Mouse (Mus musculus): ENCODE measurements around the gene Lmntd1. TPM values are rescaled to one million over a fixed set of nuclear protein-coding genes. Genes with fewer than 3 reads are reported as not detected.

The Lmntd1 gene
- polyA plus RNA-seq, 1 experiment from 2014 or later = 1.8 TPM

GRCm38 (mm10) chr6:145423484-145423883, 190.6 kb downstream of the Lmntd1 start:
- Histone ChIP-seq H3K27ac (ENCODE audit: low read depth, low read length) (no peak overlapping the region), H3K9ac (ENCODE audit: low read depth, low read length) (no peak overlapping the region), H3K4me2 (ENCODE audit: low read length) (no peak overlapping the region), H3K4me3 (ENCODE audit: low read length) (no peak overlapping the region), H3K27me3 (replicated peaks; ENCODE audit: control insufficient read depth, insufficient read depth, low read length) (no peaks in the 10 kb centered on the region), H3K36me3 (ENCODE audit: control insufficient read depth, insufficient read depth, low read length) (no peaks in the 10 kb centered on the region), H3K9me3 (ENCODE audit: control insufficient read depth, low read length) (no peaks in the 10 kb centered on the region), H3K4me1 (ENCODE audit: control insufficient read depth, insufficient read depth, low read depth, low read length) (no peaks in the 10 kb centered on the region)
- no peak for ATAC-seq
- 74% methylated on average over 12 of the region's 12 CpGs for WGBS

GRCm38 (mm10) chr6:145421666-145422065, 192.5 kb downstream of the Lmntd1 start:
- no peaks in the 10 kb centered on the region for H3K9me3 ChIP-seq (ENCODE audit: control insufficient read depth, low read length)
- H3K27ac ChIP-seq (ENCODE audit: low read depth, low read length) = no peak overlapping the region
- H3K4me2 ChIP-seq (ENCODE audit: low read length) = no peak overlapping the region
- no peaks in the 10 kb centered on the region for H3K36me3 ChIP-seq (ENCODE audit: control insufficient read depth, insufficient read depth, low read length)
- H3K27me3 ChIP-seq (replicated peaks; ENCODE audit: control insufficient read depth, insufficient read depth, low read length) = no peaks in the 10 kb centered on the region
- H3K9ac ChIP-seq (ENCODE audit: low read depth, low read length) = no peak overlapping the region
- WGBS = 91% methylated on average over 9 of the region's 9 CpGs
- H3K4me3 ChIP-seq (ENCODE audit: low read length) = no peak overlapping the region
- H3K4me1 ChIP-seq (ENCODE audit: control insufficient read depth, insufficient read depth, low read depth, low read length) = no peaks in the 10 kb centered on the region
- no peak for ATAC-seq

GRCm38 (mm10) chr6:145420407-145420806, 193.7 kb downstream of the Lmntd1 start:
- H3K9me3 ChIP-seq (ENCODE audit: control insufficient read depth, low read length) = no peaks in the 10 kb centered on the region
- H3K9ac ChIP-seq (ENCODE audit: low read depth, low read length) = no peak overlapping the region
- no peak overlapping the region for H3K27ac ChIP-seq (ENCODE audit: low read depth, low read length)
- H3K4me3 ChIP-seq (ENCODE audit: low read length) = no peak overlapping the region
- 75% methylated on average over 4 of the region's 4 CpGs for WGBS
- no peak overlapping the region for H3K4me2 ChIP-seq (ENCODE audit: low read length)
- no peaks in the 10 kb centered on the region for H3K27me3 ChIP-seq (replicated peaks; ENCODE audit: control insufficient read depth, insufficient read depth, low read length)
- ATAC-seq = no peak
- H3K4me1 ChIP-seq (ENCODE audit: control insufficient read depth, insufficient read depth, low read depth, low read length) = no peaks in the 10 kb centered on the region
- H3K36me3 ChIP-seq (ENCODE audit: control insufficient read depth, insufficient read depth, low read length) = no peaks in the 10 kb centered on the region

GRCm38 (mm10) chr6:145418856-145419255, 195.3 kb downstream of the Lmntd1 start:
- ATAC-seq = no peak
- no peak overlapping the region for H3K27ac ChIP-seq (ENCODE audit: low read depth, low read length)
- no peak overlapping the region for H3K9ac ChIP-seq (ENCODE audit: low read depth, low read length)
- H3K4me3 ChIP-seq (ENCODE audit: low read length) = no peak overlapping the region
- no peaks in the 10 kb centered on the region for H3K27me3 ChIP-seq (replicated peaks; ENCODE audit: control insufficient read depth, insufficient read depth, low read length)
- no peaks in the 10 kb centered on the region for H3K9me3 ChIP-seq (ENCODE audit: control insufficient read depth, low read length)
- no peak overlapping the region for H3K4me2 ChIP-seq (ENCODE audit: low read length)
- no peaks in the 10 kb centered on the region for H3K4me1 ChIP-seq (ENCODE audit: control insufficient read depth, insufficient read depth, low read depth, low read length)
- WGBS = 93% methylated on average over 5 of the region's 5 CpGs
- H3K36me3 ChIP-seq (ENCODE audit: control insufficient read depth, insufficient read depth, low read length) = no peaks in the 10 kb centered on the region

- Histone ChIP-seq H3K36me3 (ENCODE audit: control insufficient read depth, insufficient read depth, low read length) (no peaks in the 10 kb centered on the region), H3K4me3 (ENCODE audit: low read length) (no peak overlapping the region), H3K27ac (ENCODE audit: low read depth, low read length) (no peak overlapping the region), H3K9ac (ENCODE audit: low read depth, low read length) (no peak overlapping the region), H3K9me3 (ENCODE audit: control insufficient read depth, low read length) (no peaks in the 10 kb centered on the region), H3K4me2 (ENCODE audit: low read length) (no peak overlapping the region), H3K27me3 (replicated peaks; ENCODE audit: control insufficient read depth, insufficient read depth, low read length) (no peaks in the 10 kb centered on the region), H3K4me1 (ENCODE audit: control insufficient read depth, insufficient read depth, low read depth, low read length) (no peaks in the 10 kb centered on the region)
- no peak for ATAC-seq
- 80% methylated on average over 8 of the region's 8 CpGs for WGBS
These were observed 196.2 kb downstream of the Lmntd1 start for GRCm38 (mm10) chr6:145417720-145418440.

- no peak; the same call in 1 of the 2 replicates for ATAC-seq
- H3K4me1 ChIP-seq (ENCODE audit: control insufficient read depth, insufficient read depth, low read depth, low read length) = no peaks in the 10 kb centered on the region
- H3K36me3 ChIP-seq (ENCODE audit: control insufficient read depth, insufficient read depth, low read length) = no peaks in the 10 kb centered on the region
- no peak overlapping the region for H3K27ac ChIP-seq (ENCODE audit: low read depth, low read length)
- WGBS = 72% methylated on average over 16 of the region's 16 CpGs
- H3K27me3 ChIP-seq (replicated peaks; ENCODE audit: control insufficient read depth, insufficient read depth, low read length) = no peaks in the 10 kb centered on the region
- no peaks in the 10 kb centered on the region for H3K9me3 ChIP-seq (ENCODE audit: control insufficient read depth, low read length)
- H3K9ac ChIP-seq (ENCODE audit: low read depth, low read length) = no peak overlapping the region
- H3K4me3 ChIP-seq (ENCODE audit: low read length) = no peak overlapping the region
- no peak overlapping the region for H3K4me2 ChIP-seq (ENCODE audit: low read length)
These were observed 197.0 kb downstream of the Lmntd1 start for GRCm38 (mm10) chr6:145417014-145417719.

GRCm38 (mm10) chr6:145404369-145405051, 209.6 kb downstream of the Lmntd1 start:
- Histone ChIP-seq H3K4me2 (ENCODE audit: low read length) (no peak overlapping the region), H3K36me3 (ENCODE audit: control insufficient read depth, insufficient read depth, low read length) (no peaks in the 10 kb centered on the region), H3K4me3 (ENCODE audit: low read length) (no peak overlapping the region), H3K4me1 (ENCODE audit: control insufficient read depth, insufficient read depth, low read depth, low read length) (no peaks in the 10 kb centered on the region), H3K27ac (ENCODE audit: low read depth, low read length) (no peak overlapping the region), H3K9ac (ENCODE audit: low read depth, low read length) (no peak overlapping the region), H3K27me3 (replicated peaks; ENCODE audit: control insufficient read depth, insufficient read depth, low read length) (no peaks in the 10 kb centered on the region), H3K9me3 (ENCODE audit: control insufficient read depth, low read length) (no peaks in the 10 kb centered on the region)
- no peak for ATAC-seq
- 88% methylated on average over 10 of the region's 10 CpGs for WGBS

- H3K4me1 ChIP-seq (ENCODE audit: control insufficient read depth, insufficient read depth, low read depth, low read length) = no peaks in the 10 kb centered on the region
- no peaks in the 10 kb centered on the region for H3K27me3 ChIP-seq (replicated peaks; ENCODE audit: control insufficient read depth, insufficient read depth, low read length)
- H3K27ac ChIP-seq (ENCODE audit: low read depth, low read length) = no peak overlapping the region
- no peaks in the 10 kb centered on the region for H3K9me3 ChIP-seq (ENCODE audit: control insufficient read depth, low read length)
- 30% methylated on average over 4 of the region's 4 CpGs for WGBS
- H3K9ac ChIP-seq (ENCODE audit: low read depth, low read length) = no peak overlapping the region; the same call in 1 of the 2 replicates
- H3K4me2 ChIP-seq (ENCODE audit: low read length) = no peak overlapping the region
- no peak overlapping the region for H3K4me3 ChIP-seq (ENCODE audit: low read length)
- no peak for ATAC-seq
- no peaks in the 10 kb centered on the region for H3K36me3 ChIP-seq (ENCODE audit: control insufficient read depth, insufficient read depth, low read length)
These were observed 213.0 kb downstream of the Lmntd1 start for GRCm38 (mm10) chr6:145401140-145401539.

GRCm38 (mm10) chr6:145397881-145398280, 216.2 kb downstream of the Lmntd1 start:
- no peak overlapping the region for H3K27ac ChIP-seq (ENCODE audit: low read depth, low read length)
- no peak overlapping the region for H3K4me3 ChIP-seq (ENCODE audit: low read length)
- no peaks in the 10 kb centered on the region for H3K27me3 ChIP-seq (replicated peaks; ENCODE audit: control insufficient read depth, insufficient read depth, low read length)
- no peak for ATAC-seq
- no peak overlapping the region for H3K4me2 ChIP-seq (ENCODE audit: low read length)
- H3K4me1 ChIP-seq (ENCODE audit: control insufficient read depth, insufficient read depth, low read depth, low read length) = no peaks in the 10 kb centered on the region
- H3K36me3 ChIP-seq (ENCODE audit: control insufficient read depth, insufficient read depth, low read length) = no peaks in the 10 kb centered on the region
- 90% methylated on average over 4 of the region's 4 CpGs for WGBS
- no peak overlapping the region for H3K9ac ChIP-seq (ENCODE audit: low read depth, low read length)
- H3K9me3 ChIP-seq (ENCODE audit: control insufficient read depth, low read length) = no peaks in the 10 kb centered on the region
